17 mouse cellular contexts compared by ENCODE assay signal in genomic region chr2:148685709-148686108, GRCm38 (mm10). TPM values are rescaled to one million over a fixed set of nuclear protein-coding genes. Genes with fewer than 3 reads are reported as not detected.
DNase-seq lines count a peak whose midpoint lies in the region; ATAC-seq and TF ChIP-seq lines count a peak whose summit lies in the region.
"Had no signal": no experiment of that assay in that cellular context is flagged by ENCODE, and none has a peak within 500 bp of the region (broad histone marks: within the 10 kb centered on the region; RNA-seq: fewer than 3 reads in every experiment).

No protein-coding gene starts in this region.

- H3K36me3 ChIP-seq in liver, embryonic 15.5 days (replicated peaks), result peaks cover 42% of the 10 kb centered on the region
- peaks cover 32% of the 10 kb centered on the region for H3K36me3 ChIP-seq in macrophage (ENCODE audit: inconsistent target)

- TF ChIP-seq CTCF in lung, adult 2 months (IDR thresholded peaks at IDR 0.05; ENCODE audit: insufficient read depth, low read length), result no peak

- no peak for TF ChIP-seq POLR2A in lung, adult 2 months (IDR thresholded peaks at IDR 0.05; ENCODE audit: borderline replicate concordance, extremely low read depth, low read depth, low read length)

- H3K4me1 ChIP-seq in lung, adult 2 months (ENCODE audit: control insufficient read depth, insufficient read depth, low read length), result peaks cover 4% of the 10 kb centered on the region
- H3K4me1 ChIP-seq in liver, embryonic 15.5 days (replicated peaks), result peaks cover 35% of the 10 kb centered on the region

- no peak overlapping the region for H3K4me3 ChIP-seq in lung, adult 2 months (replicated peaks; ENCODE audit: extremely low read depth, low read depth, low read length)
- no peak overlapping the region for H3K4me3 ChIP-seq in liver, embryonic 15.5 days (replicated peaks)
- H3K4me3 ChIP-seq in macrophage (ENCODE audit: inconsistent target), result no peak overlapping the region
- H3K4me3 ChIP-seq: embryonic facial prominence, embryonic 13.5 days; gastrocnemius, adult 2 months; left cerebral cortex, adult 2 months; megakaryocyte, embryonic 14.5 days had no signal

- H3K79me2 ChIP-seq in macrophage (ENCODE audit: inconsistent target), result peaks cover 54% of the 10 kb centered on the region

- no peaks in the 10 kb centered on the region for H3K9me3 ChIP-seq in liver, embryonic 15.5 days (replicated peaks)
- H3K9me3 ChIP-seq: embryonic facial prominence, embryonic 13.5 days; megakaryocyte, embryonic 14.5 days had no signal

- no peak for ATAC-seq in liver, embryonic 15.5 days (ENCODE audit: insufficient read depth)
- no peak for ATAC-seq in activated CD4-positive, CD25-positive, alpha-beta regulatory T cell, adult 4 months
- ATAC-seq: forebrain, postnatal 0 days; midbrain, embryonic 16.5 days had no signal

- DNase-seq in lung, adult 18-20 months, result peak; percentile 36 to 63
- no peak for DNase-seq in lung, adult 2 months
- no peak for DNase-seq in cerebellum, postnatal 14 days
- DNase-seq in urinary bladder, postnatal 10 days (ENCODE audit: low spot score), result no peak
- DNase-seq: adrenal gland, adult 8-10 months; cerebellum, adult 2 months; forebrain, postnatal 0 days; gastrocnemius, adult 2 months; heart, adult 18-20 months; thymus, adult 18-20 months had no signal

- 62% methylated on average over 3 of the region's 3 CpGs for WGBS in lung, adult 2 months
- WGBS in liver, embryonic 15.5 days (ENCODE audit: insufficient replicate concordance), result 62% methylated on average over 3 of the region's 3 CpGs
- WGBS in macrophage (ENCODE audit: missing documents), result 32% methylated on average over 3 of the region's 3 CpGs

- no peaks in the 10 kb centered on the region for H3K27me3 ChIP-seq in liver, embryonic 15.5 days
- H3K27me3 ChIP-seq: embryonic facial prominence, embryonic 13.5 days; megakaryocyte, embryonic 14.5 days had no signal

- H3K9ac ChIP-seq in liver, embryonic 15.5 days, result no peak overlapping the region
- H3K9ac ChIP-seq: embryonic facial prominence, embryonic 13.5 days; forebrain, postnatal 0 days had no signal

- H3K4me2 ChIP-seq in liver, embryonic 15.5 days, result peak overlapping the region; percentile 8; the same call in 1 of the 2 replicates
- H3K4me2 ChIP-seq: embryonic facial prominence, embryonic 13.5 days had no signal

- H3K27ac ChIP-seq in liver, embryonic 15.5 days (replicated peaks), result peak overlapping the region; percentile 53; the same call in 1 of the 2 replicates
- peak overlapping the region; percentile 31 for H3K27ac ChIP-seq in macrophage
- H3K27ac ChIP-seq: embryonic facial prominence, embryonic 13.5 days; gastrocnemius, adult 2 months; left cerebral cortex, adult 2 months had no signal

RNA-seq across cellular contexts. Expression of gene Gzf1, which starts 4.9 kb away (rescaled TPM):
- polyA plus RNA-seq in lung, adult 2 months (2012; rRNA removed), result 10.3 and 10.7 TPM in 2 replicates
- polyA plus RNA-seq in liver, embryonic 15.5 days (2015; fragmentation: Nextera tagmentation; extraction: Ambion mirVana), result 9.5 and 10.4 TPM in 2 replicates
- total RNA-seq in macrophage (2018; cell fraction: chromatin; rRNA removed), result 10 to 100 TPM; 11.9 to 38.0 (median 24.4) TPM
- 10 to 100 TPM in 25 of 26 experiments, 1 to 10 TPM in 1; 9.6 to 23.1 (median 15.7) TPM for total RNA-seq in macrophage (2018; cell fraction: cytosol; rRNA removed)
- total RNA-seq in macrophage (2018; cell fraction: nucleus; rRNA removed), result 10 to 100 TPM; 13.4 to 41.3 (median 22.7) TPM
- 11.9 to 18.3 TPM (median 16.6 TPM) in 3 replicates for polyA plus RNA-seq in macrophage (2018)
- 10 to 100 TPM; 11.1 to 12.3 TPM for polyA plus RNA-seq in activated CD4-positive, CD25-positive, alpha-beta regulatory T cell, adult 4 months (2017; shearing (Covaris generic))

RNA-seq across cellular contexts. Expression of gene Nxt1, which starts 13.3 kb away (rescaled TPM):
- polyA plus RNA-seq in lung, adult 2 months (2012; rRNA removed), result 15.6 and 19.6 TPM in 2 replicates
- polyA plus RNA-seq in liver, embryonic 15.5 days (2015; fragmentation: Nextera tagmentation; extraction: Ambion mirVana), result 43.9 and 51.8 TPM in 2 replicates
- total RNA-seq in macrophage (2018; cell fraction: chromatin; rRNA removed), result 1 to 10 TPM in 22 of 26 experiments, under 1 TPM in 2, not detected in 2; 0.77 to 7.7 (median 2.3) TPM
- total RNA-seq in macrophage (2018; cell fraction: cytosol; rRNA removed), result 10 to 100 TPM in 22 of 26 experiments, 1 to 10 TPM in 4; 7.4 to 22.1 (median 14.9) TPM
- 10 to 100 TPM in 3 of 26 experiments, 1 to 10 TPM in 23; 1.6 to 13.2 (median 4.6) TPM for total RNA-seq in macrophage (2018; cell fraction: nucleus; rRNA removed)
- polyA plus RNA-seq in macrophage (2018), result 10.2 to 26.7 TPM (median 15.0 TPM) in 3 replicates
- 10 to 100 TPM; 55.2 to 64.6 TPM for polyA plus RNA-seq in activated CD4-positive, CD25-positive, alpha-beta regulatory T cell, adult 4 months (2017; shearing (Covaris generic))

RNA-seq across cellular contexts. Expression of gene Napb, which starts 46.6 kb away (rescaled TPM):
- 0.69 and 1.1 TPM in 2 replicates for polyA plus RNA-seq in lung, adult 2 months (2012; rRNA removed)
- 0.29 and 0.30 TPM in 2 replicates for polyA plus RNA-seq in liver, embryonic 15.5 days (2015; fragmentation: Nextera tagmentation; extraction: Ambion mirVana)
- 10 to 100 TPM in 8 of 26 experiments, 1 to 10 TPM in 18; 1.1 to 18.8 (median 6.4) TPM for total RNA-seq in macrophage (2018; cell fraction: chromatin; rRNA removed)
- 1 to 10 TPM in 9 of 26 experiments, under 1 TPM in 17; 0.16 to 1.8 (median 0.75) TPM for total RNA-seq in macrophage (2018; cell fraction: cytosol; rRNA removed)
- total RNA-seq in macrophage (2018; cell fraction: nucleus; rRNA removed), result 10 to 100 TPM in 2 of 26 experiments, 1 to 10 TPM in 21, under 1 TPM in 3; 0.74 to 12.2 (median 3.2) TPM
- polyA plus RNA-seq in macrophage (2018), result 0.69 to 0.97 TPM (median 0.83 TPM) in 3 replicates
- polyA plus RNA-seq in activated CD4-positive, CD25-positive, alpha-beta regulatory T cell, adult 4 months (2017; shearing (Covaris generic)), result 1 to 10 TPM in 1 of 2 experiments, under 1 TPM in 1; 0.45 to 1.6 TPM

Comparison
In these comparisons a context has a peak if more than half of its experiments do, and no peak if none do; other contexts are left out.
1. DNase-seq: peak in lung, adult 18-20 months (2 of 2); none in lung, adult 2 months (single experiment), cerebellum, postnatal 14 days (0 of 2) and urinary bladder, postnatal 10 days (single experiment).